Mouse (Mus musculus) myocyte (in vitro differentiated cells): ENCODE results near the gene Lypla2.

Experiments used
- CEBPB ChIP-seq: IDR thresholded peaks from 2 replicates; pipeline ENCODE4 v1.6.1; 2011; ENCODE audit warnings: mild to moderate bottlenecking, moderate library complexity; ENCODE audit not compliant: poor library complexity, insufficient read depth, severe bottlenecking
- E2F4 ChIP-seq: IDR thresholded peaks from one replicate; pipeline ENCODE4 v1.6.1; 2011; ENCODE audit warnings: mild to moderate bottlenecking, control low read depth, moderate library complexity; ENCODE audit not compliant: insufficient read depth
- MAX ChIP-seq: IDR thresholded peaks from one replicate; pipeline ENCODE4 v1.6.1; 2011; ENCODE audit warnings: low read depth, mild to moderate bottlenecking, control low read depth
- MYOD1 ChIP-seq, 3 experiments: IDR thresholded peaks; one replicate each; pipeline ENCODE4 v1.6.1; 2011; ENCODE audit warnings: control low read depth in 2 of 3, low read depth in 2 of 3, mild to moderate bottlenecking in 2 of 3, moderate library complexity in 1 of 3; ENCODE audit not compliant: insufficient read length in 2 of 3, control insufficient read depth in 1 of 3
- MYOG ChIP-seq, 3 experiments: IDR thresholded peaks; one replicate each; pipeline ENCODE4 v1.6.1; 2011; ENCODE audit warnings: control low read depth in 2 of 3, low read depth in 2 of 3, mild to moderate bottlenecking in 2 of 3; ENCODE audit not compliant: insufficient read length in 2 of 3, control insufficient read depth in 1 of 3, insufficient read depth in 1 of 3
- POLR2A ChIP-seq: IDR thresholded peaks from one replicate; pipeline ENCODE4 v1.6.1; 2011; ENCODE audit warnings: low read depth, mild to moderate bottlenecking, control low read depth, moderate library complexity; ENCODE audit not compliant: insufficient read length
- POLR2AphosphoS2 ChIP-seq: IDR thresholded peaks from one replicate; pipeline ENCODE4 v1.6.1; 2011; ENCODE audit warnings: low read depth, control low read depth; ENCODE audit not compliant: insufficient read length
- TCF12 ChIP-seq: IDR thresholded peaks from one replicate; pipeline ENCODE4 v1.6.1; 2011; ENCODE audit warnings: mild to moderate bottlenecking, control low read depth; ENCODE audit not compliant: poor library complexity, insufficient read depth, severe bottlenecking
- TCF3 ChIP-seq: IDR thresholded peaks from one replicate; pipeline ENCODE4 v1.6.1; 2011; ENCODE audit warnings: low read depth, control low read depth; ENCODE audit not compliant: insufficient read length
- USF1 ChIP-seq: IDR thresholded peaks from one replicate; pipeline ENCODE4 v1.6.1; 2011; ENCODE audit warnings: low read depth, mild to moderate bottlenecking, control low read depth, moderate library complexity

GRCm38 (mm10) chr4:135955886-135956285, 16.5 kb downstream of the Lypla2 start:
- TF ChIP-seq TCF3 = no peak
- TF ChIP-seq POLR2A = no peak
- no peak for TF ChIP-seq POLR2AphosphoS2
- TF ChIP-seq MAX = no peak
- TF ChIP-seq USF1 = no peak
- TF ChIP-seq TCF12 = no peak
- no peak for TF ChIP-seq MYOG (IDR thresholded peaks at IDR 0.05; ENCODE audit: control insufficient read depth in 1 of 3, insufficient read depth in 1 of 3, insufficient read length in 2 of 3, low read depth in 2 of 3)
- no peak for TF ChIP-seq E2F4
- no peak for TF ChIP-seq CEBPB
- TF ChIP-seq MYOD1 (IDR thresholded peaks at IDR 0.05; ENCODE audit: control insufficient read depth in 1 of 3, insufficient read length in 2 of 3, low read depth in 2 of 3) = no peak
